Mouse (Mus musculus): ENCODE results near the gene Odaph. TPM values are rescaled to one million over a fixed set of nuclear protein-coding genes. Genes with fewer than 3 reads are reported as not detected.

Odaph gene
- polyA plus RNA-seq, 2 experiments, result not detected

GRCm38 (mm10) chr5:92042377-92043348, 55.4 kb downstream of the Odaph start:
- no peak overlapping the region for H3K27ac ChIP-seq (replicated peaks; ENCODE audit: low read depth, low read length)
- H3K4me2 ChIP-seq (replicated peaks; ENCODE audit: low read depth, low read length, severe bottlenecking), result peak overlapping the region; percentile 98
- peak overlapping the region; percentile 54 for H3K9ac ChIP-seq (ENCODE audit: low read depth, low read length, severe bottlenecking)
- peaks cover 5% of the 10 kb centered on the region for H3K27me3 ChIP-seq (ENCODE audit: control insufficient read depth, insufficient read depth, low read length)
- TF ChIP-seq POLR2A (IDR thresholded peaks at IDR 0.05; ENCODE audit: borderline replicate concordance, extremely low read depth, insufficient read depth, insufficient read length), result no peak
- 0 out of 2 replicates have a peak, but pooled peaks cover 2% of the 10 kb centered on the region for H3K4me1 ChIP-seq (ENCODE audit: control insufficient read depth, insufficient read depth, low read length)
- no peaks in the 10 kb centered on the region for H3K9me3 ChIP-seq (ENCODE audit: control insufficient read depth, low read length)
- whole genome bisulfite sequencing, result under 1% methylated on average over 62 of the region's 68 CpGs
- peak; percentile 85 for DNase-seq (ENCODE audit: low spot score)
- peak; percentile 97 for ATAC-seq (ENCODE audit: low FRiP score, low read depth)
- peak overlapping the region; percentile 72 for H3K4me3 ChIP-seq (replicated peaks; ENCODE audit: low read length)
- no peaks in the 10 kb centered on the region for H3K36me3 ChIP-seq (ENCODE audit: control insufficient read depth, insufficient read depth, low read length)

- Histone ChIP-seq H3K27me3 (ENCODE audit: control insufficient read depth, insufficient read depth, low read length) (peaks cover 5% of the 10 kb centered on the region), H3K4me2 (replicated peaks; ENCODE audit: low read depth, low read length, severe bottlenecking) (peak within 1 kb of the TSS; percentile 98), H3K4me3 (replicated peaks; ENCODE audit: low read length) (peak within 1 kb of the TSS; percentile 72), H3K27ac (replicated peaks; ENCODE audit: low read depth, low read length) (no peak within 1 kb of the TSS), H3K4me1 (ENCODE audit: control insufficient read depth, insufficient read depth, low read length) (0 out of 2 replicates have a peak, but pooled peaks cover 2% of the 10 kb centered on the region), H3K9ac (ENCODE audit: low read depth, low read length, severe bottlenecking) (peak within 1 kb of the TSS; percentile 54), H3K36me3 (ENCODE audit: control insufficient read depth, insufficient read depth, low read length) (no peaks in the 10 kb centered on the region), H3K9me3 (ENCODE audit: control insufficient read depth, low read length) (no peaks in the 10 kb centered on the region)
- no peak for DNase-seq (ENCODE audit: low spot score)
- no peak for ATAC-seq (ENCODE audit: low FRiP score, low read depth)
- WGBS, result 62% methylated on average over 4 of the region's 4 CpGs
- no peak for TF ChIP-seq POLR2A (IDR thresholded peaks at IDR 0.05; ENCODE audit: borderline replicate concordance, extremely low read depth, insufficient read depth, insufficient read length)
These were observed 56.5 kb downstream of the Odaph start, which contains the start of gene Cdkl2 for GRCm38 (mm10) chr5:92043783-92044182. Cdkl2 (minus strand) TSS chr5:92043883.

Other genes starting within 250 kb of the Odaph start
- gene Rchy1, start 24.4 kb upstream of the Odaph start, polyA plus RNA-seq (2012; rRNA removed), result 57.0 and 57.5 TPM in 2 replicates
- 42.5 and 49.4 TPM in 2 replicates for gene Rchy1, start 24.4 kb upstream of the Odaph start, polyA plus RNA-seq (2014; fragmentation: Nextera tagmentation; extraction: Ambion mirVana)
- 0.56 and 0.67 TPM in 2 replicates for gene Cdkl2, start 56.4 kb downstream of the Odaph start, polyA plus RNA-seq (2012; rRNA removed)
- gene Cdkl2, start 56.4 kb downstream of the Odaph start, polyA plus RNA-seq (2014; fragmentation: Nextera tagmentation; extraction: Ambion mirVana), result 1.1 and 1.4 TPM in 2 replicates
- 54.0 and 62.3 TPM in 2 replicates for gene G3bp2, start 96.2 kb downstream of the Odaph start, polyA plus RNA-seq (2012; rRNA removed)
- 145 and 147 TPM in 2 replicates for gene G3bp2, start 96.2 kb downstream of the Odaph start, polyA plus RNA-seq (2014; fragmentation: Nextera tagmentation; extraction: Ambion mirVana)
- gene Uso1, start 150.5 kb downstream of the Odaph start, polyA plus RNA-seq (2012; rRNA removed), result 42.9 and 54.6 TPM in 2 replicates
- 42.0 and 43.0 TPM in 2 replicates for gene Uso1, start 150.5 kb downstream of the Odaph start, polyA plus RNA-seq (2014; fragmentation: Nextera tagmentation; extraction: Ambion mirVana)
- not detected in 2 replicates for gene U90926, start 227.9 kb downstream of the Odaph start, polyA plus RNA-seq (2012; rRNA removed)
- not detected in 2 replicates for gene U90926, start 227.9 kb downstream of the Odaph start, polyA plus RNA-seq (2014; fragmentation: Nextera tagmentation; extraction: Ambion mirVana)

All from limb, embryonic 14.5 days (tissue).